Mouse (Mus musculus) testis, postnatal 14 days (tissue): ENCODE measurements around the gene Ftl1.
"Not testable (repeated sequence)": the region's sequence is repeated elsewhere in the genome, so short reads cannot be mapped to it uniquely, and the experiment has no call there.

Source experiments
- DNase-seq: peaks from one replicate; pipeline ENCODE4 v3.0.0; 2021; ENCODE audit warnings: low spot score

Ftl1 gene

DNA sequence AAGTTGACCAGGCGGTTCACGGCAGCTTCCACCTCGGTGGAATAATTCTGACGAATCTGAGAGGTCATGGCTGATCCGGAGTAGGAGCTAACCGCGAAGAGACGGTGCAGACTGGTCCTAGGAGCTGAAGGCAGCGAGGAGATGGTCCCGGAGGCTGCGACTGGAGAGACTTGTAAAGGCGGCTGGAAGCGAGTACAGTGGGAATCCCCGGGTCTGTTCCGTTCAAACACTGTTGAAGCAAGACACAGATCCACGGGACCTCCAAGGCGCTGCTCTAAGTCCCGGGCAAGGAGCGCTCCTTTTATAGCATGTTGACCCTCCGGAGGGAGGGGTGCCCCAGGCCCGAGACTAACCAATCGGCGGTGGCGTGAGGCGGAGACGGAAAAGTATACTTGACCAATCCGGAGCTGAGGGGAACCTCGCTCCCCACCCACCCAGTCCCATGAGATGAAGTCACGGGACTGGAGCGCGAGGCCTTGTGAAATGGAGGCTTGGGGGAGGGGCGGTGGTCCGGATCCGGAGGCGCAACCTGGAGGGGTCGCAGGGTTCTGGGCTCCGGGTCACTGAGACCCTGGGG, at the start of gene Ftl1:
TSS of gene Ftl1 (minus strand) at position 321 of the 577 bp plus-strand sequence.
- peak; percentile 95 for DNase-seq

DNA sequence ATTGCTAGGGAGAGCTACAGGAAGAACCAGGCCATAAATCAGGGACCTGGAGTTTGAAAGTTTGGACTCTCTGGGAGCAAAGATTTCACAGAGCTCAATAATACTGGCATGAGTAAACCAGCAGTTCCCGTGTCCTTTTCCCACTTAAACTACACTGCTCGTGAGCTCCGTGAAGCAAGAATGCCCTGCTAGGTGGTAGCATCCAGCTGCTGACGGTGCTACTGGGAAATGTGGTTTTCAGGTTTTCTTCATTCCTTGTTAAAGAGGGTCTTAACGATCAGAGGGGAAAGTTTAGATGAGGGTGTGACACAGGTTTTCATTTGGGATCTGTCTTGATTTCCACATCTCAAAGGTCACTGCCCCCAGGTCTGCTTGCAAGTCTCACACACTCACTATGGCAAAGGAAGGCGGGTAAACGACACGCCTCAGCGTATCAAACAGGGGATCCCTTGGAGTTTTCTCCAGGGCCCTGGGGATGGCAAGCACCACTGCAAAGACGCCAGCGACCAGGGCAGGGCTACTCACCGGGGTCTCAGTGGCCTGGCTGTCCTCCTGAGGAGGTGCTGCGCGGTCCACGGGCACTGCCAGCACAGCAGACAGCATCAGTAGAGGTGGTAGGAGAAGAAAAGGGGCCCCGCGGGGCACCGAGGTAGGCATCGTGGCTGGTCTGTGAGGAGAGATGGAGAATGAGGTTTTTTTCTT, 49.6 kb upstream of the Ftl1 start:
- no peak for DNase-seq

DNA sequence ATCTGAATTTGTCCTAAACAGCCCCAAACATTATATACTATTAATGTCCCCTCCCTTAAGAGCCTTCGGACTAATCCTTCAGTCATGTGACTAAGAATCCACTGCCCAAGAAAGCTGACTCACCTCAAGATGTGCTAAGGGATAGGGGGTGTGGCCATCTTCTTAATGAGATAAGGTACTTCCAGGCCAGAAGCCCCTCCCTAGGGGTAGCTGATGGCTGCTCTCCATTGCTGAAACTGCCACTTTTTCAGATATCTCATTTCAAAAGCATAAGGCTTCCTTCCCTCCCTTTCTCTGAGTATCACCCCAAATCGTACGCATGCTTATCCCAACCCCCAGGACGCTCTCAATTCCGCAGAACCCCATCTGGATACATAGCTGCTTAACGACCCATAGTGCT, 48.9 kb upstream of the Ftl1 start:
- no peak for DNase-seq

DNA sequence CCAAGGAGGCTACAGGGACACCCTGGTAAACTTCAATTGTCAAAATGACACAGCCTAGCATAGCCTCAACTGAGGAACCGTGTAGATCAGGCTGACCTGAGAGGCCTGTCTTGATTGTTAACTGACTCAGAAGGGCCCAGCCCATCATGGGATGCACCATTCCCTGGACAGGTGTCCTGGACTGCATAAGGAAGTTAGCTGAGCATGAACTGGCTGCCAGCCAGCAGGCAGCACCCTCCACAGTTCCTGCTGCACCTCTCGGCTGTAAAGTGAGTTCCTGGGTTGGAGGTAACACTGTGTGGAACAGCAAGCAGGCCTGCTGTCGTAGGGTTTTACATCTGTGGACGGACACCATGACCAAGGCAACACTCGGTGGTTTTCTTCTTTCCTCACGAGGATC, 47.9 kb upstream of the Ftl1 start:
- no peak for DNase-seq

DNA sequence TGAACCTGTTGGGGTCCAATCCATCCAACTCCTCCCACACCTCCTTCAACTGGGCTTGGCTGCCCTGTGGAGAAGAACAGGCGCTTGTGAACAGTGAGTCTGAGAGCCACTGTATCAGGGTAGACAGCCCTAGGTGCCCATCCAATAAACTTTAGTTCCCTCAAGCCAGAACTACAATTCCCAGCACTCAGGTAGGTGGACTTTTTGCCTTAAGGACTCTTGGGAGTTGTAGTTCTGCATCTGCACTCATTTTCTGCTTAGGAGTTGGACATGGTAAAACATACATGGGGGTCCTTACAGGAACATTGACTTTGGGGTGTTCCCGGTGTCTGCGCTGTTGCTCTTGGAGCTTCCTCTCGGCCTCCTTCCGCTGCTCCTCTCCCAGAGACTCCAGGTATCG, 38.7 kb upstream of the Ftl1 start:
- DNase-seq = no peak

DNA sequence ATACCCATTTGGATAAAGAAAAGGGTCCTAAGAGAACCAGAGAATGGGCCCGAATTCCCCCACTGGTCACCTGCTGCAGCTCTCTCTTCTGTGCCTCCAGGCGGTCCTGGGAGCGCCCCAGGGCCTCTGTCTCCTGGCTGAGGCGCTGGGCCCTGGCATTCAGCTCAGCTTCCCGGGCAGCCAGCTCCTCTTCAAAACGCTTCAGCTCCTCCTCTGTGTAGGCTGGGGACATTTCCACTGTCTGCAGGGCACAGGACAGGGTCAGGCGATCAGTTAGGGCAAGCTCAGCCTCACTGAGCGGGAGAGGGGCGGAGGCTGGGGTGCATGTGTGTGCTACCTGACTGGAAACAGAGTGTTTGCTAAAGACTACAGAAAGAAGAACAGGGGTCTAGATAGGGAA, 34.9 kb upstream of the Ftl1 start:
- DNase-seq = no peak

DNA sequence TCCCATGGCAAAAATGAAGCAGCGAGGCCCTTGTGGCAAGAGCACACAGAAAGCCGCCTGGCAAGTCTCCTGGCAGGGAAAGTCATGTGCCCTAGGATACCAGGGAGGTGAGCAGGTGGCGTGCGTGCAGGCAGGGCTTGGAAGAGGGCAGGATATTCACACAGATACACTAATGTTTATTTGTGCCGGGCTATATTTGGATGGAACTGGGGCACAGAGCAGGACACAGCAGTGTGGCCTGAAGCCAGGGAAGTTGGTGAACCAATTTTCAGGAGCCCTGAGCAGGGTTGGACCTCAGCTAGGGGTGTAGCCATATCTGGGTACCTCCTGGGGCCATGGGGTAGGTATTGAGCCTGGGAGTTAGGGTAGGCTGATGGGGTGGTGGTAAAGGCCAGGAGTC, 33.3 kb upstream of the Ftl1 start:
- DNase-seq = no peak

DNA sequence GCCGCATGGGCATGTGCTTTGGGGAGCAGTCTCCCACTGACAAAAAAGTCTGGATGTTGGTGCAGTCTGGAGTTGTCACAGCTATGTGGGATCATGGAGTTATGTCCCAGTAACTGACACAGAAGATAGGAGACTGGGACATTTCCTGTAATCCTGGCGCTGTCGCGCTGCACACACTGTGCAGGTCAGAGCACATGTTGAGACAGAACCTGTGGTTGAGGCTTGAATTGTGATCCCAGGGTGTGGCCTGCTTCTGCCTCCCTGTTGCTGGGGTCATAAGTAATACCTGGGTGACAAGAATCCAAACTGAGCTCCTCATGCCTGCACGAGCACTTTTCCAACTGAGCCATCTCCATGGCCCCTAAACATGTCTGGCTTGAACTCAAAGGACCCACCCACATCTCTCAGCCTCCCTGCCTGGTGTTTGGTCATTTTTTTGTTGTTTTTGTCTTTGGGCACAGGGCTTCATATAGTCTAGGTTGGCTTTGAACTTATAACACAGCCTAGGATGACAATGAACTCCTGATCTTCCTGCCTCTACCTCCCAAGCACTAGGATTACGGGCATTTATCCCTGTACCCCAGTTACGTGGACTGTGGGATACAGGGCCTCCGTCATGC, 32.7 kb upstream of the Ftl1 start:
- DNase-seq = no peak

DNA sequence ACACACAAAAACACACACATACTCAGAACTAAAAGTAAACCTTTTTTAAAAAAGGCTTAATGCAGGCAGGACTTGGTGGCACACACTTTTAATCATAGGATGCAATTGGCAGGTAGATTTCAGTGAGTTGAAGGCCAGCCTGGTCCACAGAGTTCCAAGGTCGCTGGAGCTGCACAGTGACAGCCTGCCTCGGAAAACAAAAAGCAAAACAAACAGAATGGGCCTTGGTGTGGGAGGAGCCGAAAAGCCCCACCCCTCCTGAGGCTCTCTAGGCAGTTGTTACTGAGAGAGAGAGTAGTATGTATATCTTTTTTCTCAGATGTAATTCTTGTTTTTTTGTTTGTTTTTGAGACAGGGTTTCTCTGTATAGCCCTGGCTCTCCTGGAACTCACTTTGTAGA, 31.6 kb upstream of the Ftl1 start:
- DNase-seq = no peak

DNA sequence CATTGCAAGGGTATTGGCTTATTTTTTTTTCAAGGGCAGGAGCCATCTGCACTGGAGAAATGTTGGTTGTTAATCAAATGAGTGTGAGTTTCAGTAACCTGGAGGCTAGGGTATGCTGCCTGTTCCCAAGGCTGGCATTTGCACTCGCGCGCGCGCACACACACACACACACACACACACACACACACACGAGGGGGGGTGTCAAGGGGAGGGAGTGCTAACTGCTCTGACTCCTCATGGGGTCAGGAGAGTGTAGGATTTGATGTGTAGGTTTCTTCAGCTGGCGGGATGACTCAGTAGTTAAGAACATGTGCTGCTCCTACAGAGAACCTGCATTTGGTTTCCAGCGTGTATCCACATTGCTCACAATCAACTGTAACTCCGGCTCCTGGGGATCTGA, 31.1 kb upstream of the Ftl1 start:
- no peak for DNase-seq

DNA sequence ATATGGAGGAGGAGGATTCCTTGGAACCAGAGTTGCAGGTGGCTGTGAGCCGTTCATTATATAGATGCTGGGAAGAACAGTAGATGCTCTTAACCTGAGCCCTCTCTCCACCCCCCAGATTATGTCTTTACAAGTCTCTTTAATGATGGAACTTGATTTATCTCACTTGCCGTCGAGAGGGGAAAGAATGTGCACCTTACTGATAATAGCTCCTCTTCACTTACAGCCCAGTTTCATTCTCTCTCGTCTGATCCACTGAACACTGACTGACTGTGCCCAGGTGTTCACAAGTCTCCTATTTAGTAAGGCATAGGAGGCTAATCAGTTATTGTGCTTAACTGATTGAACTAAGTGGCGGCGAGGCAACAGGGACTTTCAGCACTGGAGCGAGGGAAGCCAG, 29.9 kb upstream of the Ftl1 start:
- DNase-seq = no peak

DNA sequence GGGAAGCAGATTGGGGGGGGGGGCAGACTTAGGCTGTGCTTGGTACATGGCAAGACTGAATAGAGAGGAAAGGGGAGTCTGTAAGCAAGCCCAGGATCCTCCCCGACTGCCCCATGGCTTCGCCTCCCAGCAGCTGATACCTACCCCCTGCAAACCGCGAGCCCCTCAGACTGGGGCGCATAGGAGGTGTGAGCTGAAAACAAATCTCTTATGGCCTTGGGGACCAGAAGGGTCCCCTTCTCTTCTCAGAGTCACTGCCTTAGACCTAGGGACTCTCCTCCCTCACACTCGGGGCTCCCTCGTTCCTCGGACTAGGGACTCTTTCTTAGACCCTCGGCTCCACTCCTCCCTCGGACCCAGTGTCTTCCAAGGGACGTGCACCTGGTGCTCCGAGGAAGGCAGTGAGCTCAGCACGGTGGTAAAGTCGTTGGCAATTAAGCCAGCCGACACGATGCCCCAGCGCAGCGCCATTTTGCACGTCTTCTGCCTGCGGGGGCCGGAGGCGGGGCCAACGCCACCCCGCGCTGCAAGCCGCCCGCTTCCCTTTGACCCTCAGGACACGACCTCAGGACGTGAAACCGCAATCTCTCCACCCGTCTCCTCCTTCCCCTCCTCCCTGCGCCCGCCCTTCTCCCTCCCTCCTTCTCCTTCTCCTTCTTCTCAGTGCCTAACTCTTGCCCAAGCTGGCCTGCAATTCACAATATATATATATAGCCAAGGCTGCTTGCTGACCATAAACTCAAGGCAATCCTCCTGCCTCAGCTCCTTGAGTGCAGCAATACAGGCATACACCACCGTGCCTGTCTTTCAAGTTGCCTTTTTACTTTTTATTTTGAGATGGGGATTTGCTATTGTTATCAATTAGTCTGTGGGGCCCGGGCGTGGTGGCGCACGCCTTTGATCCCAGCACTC, 28.9 kb upstream of the Ftl1 start, which contains the start of gene Dhdh:
TSS of gene Dhdh (minus strand) at position 513 of the 912 bp plus-strand sequence.
- DNase-seq = peak; percentile 77

DNA sequence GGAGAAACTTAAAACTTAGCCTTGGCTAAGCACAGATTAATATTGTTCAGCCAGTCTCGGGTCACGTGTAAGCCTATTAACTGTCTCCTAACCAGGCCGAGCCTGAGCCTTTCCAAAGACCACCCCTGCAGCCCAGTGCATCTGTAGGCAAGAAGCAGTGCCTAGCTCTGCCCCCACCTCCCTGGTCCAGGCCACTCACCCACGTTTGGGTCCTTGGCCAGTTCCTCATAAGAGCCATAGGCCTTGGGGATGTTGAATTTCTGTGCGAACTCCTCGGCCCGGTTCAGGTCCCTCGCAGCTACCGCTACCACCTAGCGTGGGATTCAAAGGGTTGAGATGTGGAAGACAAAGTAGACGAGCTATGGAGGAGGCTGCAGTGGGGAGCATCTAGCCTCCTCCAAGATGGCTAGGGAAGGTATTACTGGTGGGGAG, 28.2 kb upstream of the Ftl1 start:
- no peak for DNase-seq

DNA sequence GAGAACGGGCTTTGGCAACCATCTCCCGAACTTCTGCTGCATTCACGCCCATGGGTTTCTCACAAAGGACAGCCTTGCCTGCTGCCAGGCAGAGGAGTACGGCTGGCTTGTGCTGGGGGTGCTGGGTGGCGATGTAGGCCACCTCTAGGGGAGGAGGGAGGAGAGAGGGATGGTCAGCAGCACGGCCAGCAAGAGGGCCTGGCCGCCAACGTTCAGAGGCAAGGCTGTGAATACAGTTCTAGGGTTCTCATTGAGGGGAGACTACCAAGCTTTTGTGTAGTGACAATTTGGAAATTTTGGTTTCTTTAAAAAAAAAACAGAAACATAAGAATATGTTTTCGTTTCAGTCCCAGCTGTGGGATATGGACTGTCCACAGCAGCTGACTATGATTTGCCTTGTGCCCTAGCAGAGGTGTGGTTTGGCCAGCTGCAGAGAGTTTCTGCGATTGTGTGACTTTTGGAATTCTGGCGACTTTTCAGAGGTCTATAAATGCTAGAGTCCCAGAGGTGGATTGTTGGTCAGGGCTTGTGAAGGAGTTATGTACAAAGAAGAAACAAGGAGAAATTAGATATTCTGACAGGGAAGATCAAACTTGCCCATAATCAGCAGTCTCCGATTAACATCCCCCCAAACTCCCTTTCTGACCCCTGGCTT, 27.2 kb upstream of the Ftl1 start, which contains the start of gene Gm45808:
TSS of gene Gm45808 (minus strand) at position 51 of the 655 bp plus-strand sequence.
- DNase-seq = no peak

DNA sequence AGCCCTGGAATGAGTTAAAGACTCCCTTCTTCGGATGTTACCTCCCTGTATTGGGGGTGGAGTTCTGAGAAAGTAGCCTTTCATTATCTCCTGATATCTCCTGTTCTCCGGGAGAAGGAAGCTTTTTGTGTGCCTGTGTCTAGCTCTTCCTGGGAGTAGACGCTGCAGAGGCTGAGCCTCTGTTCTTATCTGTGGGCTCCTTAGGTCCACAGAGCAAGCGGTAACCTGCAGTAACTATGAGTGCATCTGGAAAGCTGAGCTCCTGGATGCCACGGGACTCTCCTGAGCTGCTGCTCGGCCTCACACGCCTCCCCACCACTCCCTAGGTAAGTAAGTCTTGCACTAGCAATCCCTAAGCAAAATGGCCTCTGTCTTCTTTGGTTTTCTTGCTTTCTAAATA, 26.5 kb upstream of the Ftl1 start:
- DNase-seq = no peak

DNA sequence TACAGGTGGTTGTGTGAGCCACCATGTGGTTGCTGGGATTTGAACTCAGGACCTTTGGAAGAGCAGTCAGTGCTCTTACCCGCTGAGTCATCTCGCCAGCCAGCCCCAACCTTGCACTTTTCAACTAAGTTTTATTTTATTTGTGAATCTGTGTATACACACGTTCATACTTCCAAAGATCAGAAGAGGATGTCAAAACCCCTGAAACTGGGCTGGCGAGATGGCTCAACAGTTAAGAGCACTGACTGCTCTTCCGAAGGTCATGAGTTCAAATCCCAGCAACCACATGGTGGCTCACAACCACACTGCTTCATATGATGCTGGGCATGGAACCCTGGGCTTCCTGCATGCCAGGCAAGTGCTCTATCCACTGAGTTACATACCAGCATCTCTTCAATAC, 25.3 kb upstream of the Ftl1 start:
- not testable (repeated sequence) for DNase-seq

DNA sequence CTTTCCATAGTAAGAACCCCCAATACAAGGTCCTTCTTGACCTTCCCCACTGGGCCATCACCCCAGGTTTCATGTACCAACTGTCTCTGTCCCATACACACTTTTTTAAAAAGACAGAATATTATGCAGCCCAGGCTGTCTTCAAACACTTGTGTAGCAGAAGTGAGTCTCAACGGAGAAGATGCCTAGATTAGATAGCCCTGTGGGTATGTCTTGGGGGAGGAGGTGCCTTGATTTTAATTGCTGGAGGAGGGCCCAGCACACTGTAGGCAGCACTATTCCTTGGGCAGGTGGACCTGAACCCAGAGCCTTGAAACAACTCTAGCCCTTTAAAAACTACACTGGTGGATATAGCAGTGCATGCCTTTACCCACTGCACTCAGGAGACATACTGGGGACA, 22.5 kb upstream of the Ftl1 start:
- no peak for DNase-seq

DNA sequence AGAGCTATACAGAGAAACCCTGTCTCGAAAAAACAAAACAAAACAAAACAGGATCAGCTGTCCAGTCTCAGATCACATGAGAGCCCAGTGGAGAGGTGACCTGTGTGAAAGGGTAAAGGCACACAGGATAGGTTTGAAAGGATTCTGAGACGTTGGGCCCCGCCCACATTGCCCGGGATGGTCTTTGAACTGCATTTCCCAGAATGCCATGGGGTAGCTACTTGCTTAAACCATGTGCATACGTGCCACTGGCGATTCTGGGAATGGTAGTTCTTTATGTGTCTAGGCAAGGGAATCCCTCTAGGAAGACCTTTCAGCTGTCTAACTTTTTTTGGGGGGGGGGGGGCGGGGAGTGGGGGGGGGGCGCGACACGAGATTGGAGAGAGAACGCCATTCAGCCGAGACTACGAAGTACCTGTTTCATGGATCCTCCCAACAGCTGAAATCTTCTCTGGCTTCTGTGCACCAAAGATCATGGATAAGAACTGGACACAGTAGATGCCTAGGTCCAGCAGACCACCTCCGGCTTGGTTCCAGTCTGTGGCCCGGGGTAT, 21.8 kb upstream of the Ftl1 start, which contains the start of gene Tulp2:
TSS of gene Tulp2 (plus strand) at position 504 of the 554 bp plus-strand sequence.
- DNase-seq = peak; percentile 83

DNA sequence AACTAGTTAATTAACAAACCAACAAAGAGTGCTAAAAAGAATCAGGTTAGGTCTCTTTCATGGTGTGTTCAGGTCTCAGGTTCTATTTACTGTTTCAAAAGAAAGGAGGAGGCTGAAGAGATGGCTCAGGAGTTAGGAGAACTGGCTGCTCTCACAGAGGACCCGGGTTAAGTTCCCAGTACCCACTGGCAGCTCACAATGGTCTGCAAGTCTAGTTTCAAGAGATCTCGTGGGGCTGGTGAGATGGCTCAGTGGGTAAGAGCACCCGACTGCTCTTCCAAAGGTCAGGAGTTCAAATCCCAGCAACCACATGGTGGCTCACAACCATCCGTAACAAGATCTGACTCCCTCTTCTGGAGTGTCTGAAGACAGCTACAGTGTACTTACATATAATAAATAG, 20.6 kb upstream of the Ftl1 start:
- not testable (repeated sequence) for DNase-seq

DNA sequence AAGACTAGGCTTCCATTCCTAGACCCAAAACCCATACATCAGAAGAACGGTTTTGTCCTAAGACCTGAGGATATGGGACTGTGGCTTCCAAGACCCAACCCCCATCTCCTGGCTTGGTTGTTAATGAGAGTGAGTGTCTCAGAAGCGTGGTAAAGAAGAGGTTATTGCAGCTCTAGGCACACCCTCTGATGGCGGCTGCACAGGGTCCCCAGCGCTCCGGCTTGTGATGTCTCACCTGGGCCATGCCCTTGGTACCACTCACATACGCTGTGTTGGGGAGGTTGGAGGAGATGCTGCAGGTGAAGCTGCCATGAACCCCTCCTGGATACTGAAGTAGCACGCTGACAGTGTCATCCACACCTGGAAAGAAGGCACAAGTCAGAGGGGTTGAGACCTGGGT, 19.1 kb upstream of the Ftl1 start:
- no peak for DNase-seq

DNA sequence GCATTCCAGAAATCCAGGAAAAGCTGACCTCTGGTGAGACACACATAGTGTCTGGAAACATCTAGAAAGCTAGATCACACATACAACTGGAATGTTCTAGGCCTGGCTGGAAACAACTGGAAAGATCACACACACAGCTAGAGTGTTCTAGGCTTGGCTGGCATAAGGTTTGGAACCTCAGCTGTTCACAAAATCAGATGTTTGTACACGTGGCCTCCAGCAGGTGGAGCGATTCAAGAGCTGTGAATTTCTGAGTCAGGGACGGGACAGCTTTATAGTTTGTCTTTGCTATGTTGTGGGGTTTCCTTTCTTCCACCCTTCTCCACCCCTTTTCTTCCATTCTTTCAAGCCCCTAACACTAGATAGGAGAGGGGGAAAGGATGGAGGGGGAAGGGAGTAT, 17.3 kb upstream of the Ftl1 start:
- no peak for DNase-seq
